Mouse (Mus musculus) CD4-positive naive resting alpha-beta T cell, adult 76 days (primary cell): Measurements from ENCODE around the gene Gm10770. TPM values are rescaled to one million over a fixed set of nuclear protein-coding genes. Genes with fewer than 3 reads are reported as not detected.

ENCODE experiments used
- total RNA-seq: library from RNA; stranded (reverse); gene quantifications from one replicate; pipeline ENCODE4 v1.2.4, GENCODE M21; 2023

Gm10770 gene
- total RNA-seq, result not detected

GRCm38 (mm10) chr2:150179579-150179978 lies at the start of gene Gm10770:
TSS of gene Gm10770 (minus strand) at chr2:150179679.

DNA sequence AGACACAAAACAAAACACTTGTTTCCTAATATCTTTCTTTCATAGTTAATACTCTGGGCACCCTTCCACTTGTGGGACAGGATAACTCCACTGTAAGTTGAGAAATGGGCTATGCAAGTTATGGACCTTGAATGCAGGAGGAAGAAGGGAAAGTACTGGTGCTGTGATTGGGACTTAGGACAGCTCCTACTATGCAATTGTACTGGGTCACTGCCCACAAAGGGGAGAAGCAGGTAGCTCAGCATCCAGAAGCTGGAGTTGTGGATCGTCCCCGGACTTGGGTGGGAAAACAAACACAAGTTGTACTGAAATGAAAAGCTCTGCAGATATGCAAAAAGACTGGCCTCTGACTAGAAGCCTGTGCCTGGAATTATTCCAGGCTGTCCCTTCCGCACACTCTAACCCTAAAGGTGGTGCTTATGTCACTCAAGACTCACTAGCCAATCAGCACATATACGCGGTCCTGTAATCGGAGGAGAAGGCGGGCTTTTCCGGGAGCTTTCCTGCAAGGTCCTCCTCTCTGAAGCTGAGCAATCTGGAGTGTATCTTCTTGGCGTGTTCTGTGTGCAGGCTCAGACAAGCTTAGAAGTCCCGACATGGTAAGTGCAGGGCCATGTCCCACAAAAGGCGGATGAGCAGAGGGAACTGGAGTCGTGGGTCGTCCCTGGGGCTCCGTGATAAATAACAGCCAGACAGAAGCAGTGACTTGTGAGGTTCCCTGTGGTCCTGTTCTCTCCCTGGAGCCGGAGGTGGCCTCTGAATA lies 38.3 kb upstream of the Gm10770 start, which contains the start of gene Zfp937:
Gene Zfp937, plus strand, starts transcription at position 474 of the 763 bp plus-strand sequence.

DNA sequence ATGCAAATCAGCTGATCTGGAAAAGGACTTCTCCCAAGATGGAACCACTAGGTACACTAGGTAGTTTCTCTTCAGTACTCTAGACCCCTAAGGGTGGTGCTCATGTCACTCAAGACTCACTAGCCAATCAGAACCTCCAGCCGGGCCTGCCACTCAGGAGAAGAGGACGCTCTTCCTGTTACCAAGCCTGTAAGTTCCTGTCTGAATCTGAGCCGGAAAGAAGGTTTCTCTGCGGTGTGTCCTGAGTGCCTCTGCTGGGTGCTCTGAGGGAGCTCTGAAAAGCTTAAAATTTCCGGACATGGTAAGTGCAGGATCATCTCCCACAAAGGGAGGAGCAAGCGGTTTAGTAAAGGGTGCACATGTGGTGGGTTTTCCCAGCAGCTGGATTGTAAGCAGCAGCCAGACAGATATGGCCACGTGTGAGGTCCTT lies 2.1 kb upstream of the Gm10770 start, which contains the start of gene Gm14139:
Gene Gm14139, plus strand, starts transcription at position 186 of the 430 bp plus-strand sequence.

DNA sequence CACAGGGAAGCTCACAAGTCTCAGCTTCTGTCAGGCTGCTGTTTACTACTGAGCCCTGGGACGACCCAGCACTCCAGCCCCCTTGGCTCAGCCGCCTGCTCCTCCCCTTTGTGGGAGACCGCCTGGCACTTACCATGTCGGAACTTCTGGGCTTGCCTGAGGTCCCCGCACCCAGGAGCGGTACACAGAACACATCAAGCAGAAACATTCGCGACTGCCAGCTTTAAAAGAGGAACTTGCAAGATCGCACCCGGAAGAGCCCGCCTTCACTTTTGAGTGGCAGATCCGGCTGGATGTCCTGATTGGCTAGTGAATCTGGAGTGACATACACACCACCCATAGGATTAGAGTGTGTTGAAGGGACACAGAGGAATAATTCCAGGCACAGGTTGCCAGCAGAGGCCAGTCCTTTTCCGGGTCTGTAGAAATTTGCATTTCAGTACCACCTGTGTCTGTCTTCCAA lies 43.0 kb downstream of the Gm10770 start, which contains the start of gene Zfp120:
Gene Zfp120, minus strand, starts transcription at position 274 of the 463 bp plus-strand sequence.

Other genes with a start within 250 kb of the Gm10770 start
- 4.7 TPM for gene Zfp120, start 43.0 kb downstream of the Gm10770 start, total RNA-seq
- not detected for gene Gm14139, start 2.1 kb upstream of the Gm10770 start, total RNA-seq
- 3.5 TPM for gene Zfp937, start 38.4 kb upstream of the Gm10770 start, total RNA-seq
- gene Gm21994, start 75.9 kb upstream of the Gm10770 start, total RNA-seq, result 6.2 TPM
- gene Gm14124, start 77.8 kb upstream of the Gm10770 start, total RNA-seq, result not detected
- gene Gm10130, start 144.0 kb upstream of the Gm10770 start, total RNA-seq, result 3.5 TPM
- gene 3300002I08Rik, start 183.1 kb upstream of the Gm10770 start, total RNA-seq, result 4.3 TPM